In genomic region chr13:74121141-74121602, GRCm38 (mm10) we compare ENCODE assay signal across 9 mouse cellular contexts. TPM values are rescaled to one million over a fixed set of nuclear protein-coding genes. Genes with fewer than 3 reads are reported as not detected.
DNase-seq lines count a peak whose midpoint lies in the region; ATAC-seq and TF ChIP-seq lines count a peak whose summit lies in the region.
"Had no signal": no experiment of that assay in that cellular context is flagged by ENCODE, and none has a peak within 500 bp of the region (broad histone marks: within the 10 kb centered on the region; RNA-seq: fewer than 3 reads in every experiment).

Gene Slc9a3 (plus strand): TSS chr13:74121457.

- H3K36me3 ChIP-seq in heart, embryonic 12.5 days, result no peaks in the 10 kb centered on the region
- no peaks in the 10 kb centered on the region for H3K36me3 ChIP-seq in kidney, embryonic 16.5 days (ENCODE audit: insufficient read depth, low read length)
- no peaks in the 10 kb centered on the region for H3K36me3 ChIP-seq in midbrain, embryonic 14.5 days (ENCODE audit: control insufficient read depth, insufficient read depth, low read length)

- 1% methylated on average over 35 of the region's 35 CpGs for WGBS in heart, embryonic 12.5 days
- under 1% methylated on average over 34 of the region's 35 CpGs for WGBS in kidney, embryonic 16.5 days
- under 1% methylated on average over 35 of the region's 35 CpGs for WGBS in midbrain, embryonic 14.5 days

- peak within 1 kb of the TSS; percentile 51 for H3K4me3 ChIP-seq in layer of hippocampus, adult 2 months
- peak within 1 kb of the TSS; percentile 43 for H3K4me3 ChIP-seq in heart, embryonic 12.5 days
- peak within 1 kb of the TSS; percentile 51 for H3K4me3 ChIP-seq in kidney, embryonic 16.5 days (ENCODE audit: low read length)
- peak within 1 kb of the TSS; percentile 38 for H3K4me3 ChIP-seq in midbrain, embryonic 14.5 days (replicated peaks; ENCODE audit: low read depth, low read length)

- no peak within 1 kb of the TSS; the same call in 1 of the 2 replicates for H3K27ac ChIP-seq in layer of hippocampus, adult 2 months
- H3K27ac ChIP-seq in heart, embryonic 12.5 days (ENCODE audit: poor library complexity, severe bottlenecking), result no peak within 1 kb of the TSS
- H3K27ac ChIP-seq in kidney, embryonic 16.5 days (ENCODE audit: low read length), result no peak within 1 kb of the TSS
- H3K27ac ChIP-seq in midbrain, embryonic 14.5 days (replicated peaks; ENCODE audit: low read depth, low read length), result no peak within 1 kb of the TSS

- DNase-seq in layer of hippocampus, adult 2 months (ENCODE audit: low spot score in 2 of 2), result no peak
- no peak for DNase-seq in layer of hippocampus, adult 9-10 months (ENCODE audit: low spot score)
- peak; percentile 54 for DNase-seq in adrenal gland, postnatal 14 days
- DNase-seq in midbrain, embryonic 14.5 days, result peak; percentile 26
- no peak for DNase-seq in c-Kit-positive CD71-positive TER-119-positive erythroid progenitor cells, embryonic 14.5 days (ENCODE audit: low spot score)

- H3K27me3 ChIP-seq in heart, embryonic 12.5 days (replicated peaks), result peaks cover 69% of the 10 kb centered on the region
- H3K27me3 ChIP-seq in kidney, embryonic 16.5 days (ENCODE audit: insufficient read depth, low read length), result peaks cover 37% of the 10 kb centered on the region
- H3K27me3 ChIP-seq in midbrain, embryonic 14.5 days (ENCODE audit: control insufficient read depth, insufficient read depth, low read length), result peaks cover 26% of the 10 kb centered on the region

- H3K9me3 ChIP-seq in heart, embryonic 12.5 days (replicated peaks), result no peaks in the 10 kb centered on the region
- H3K9me3 ChIP-seq in kidney, embryonic 16.5 days (ENCODE audit: low read length), result no peaks in the 10 kb centered on the region
- no peaks in the 10 kb centered on the region for H3K9me3 ChIP-seq in midbrain, embryonic 14.5 days (ENCODE audit: control insufficient read depth, low read length)

- ATAC-seq in heart, embryonic 12.5 days (ENCODE audit: insufficient number of reproducible peaks, low FRiP score), result no peak; the same call in 1 of the 2 replicates
- ATAC-seq in kidney, embryonic 16.5 days (ENCODE audit: low FRiP score, low TSS enrichment), result peak; percentile 47
- ATAC-seq in midbrain, embryonic 14.5 days (ENCODE audit: low FRiP score, low TSS enrichment), result no peak
- no peak for ATAC-seq in megakaryocyte-erythroid progenitor cell, adult 5-6 weeks (replicated peaks; ENCODE audit: low FRiP score, low TSS enrichment, poor library complexity, severe bottlenecking)

- H3K4me1 ChIP-seq in heart, embryonic 12.5 days (replicated peaks), result peaks cover 6% of the 10 kb centered on the region; the same call in 1 of the 2 replicates
- H3K4me1 ChIP-seq in kidney, embryonic 16.5 days (ENCODE audit: insufficient read depth, low read length), result peaks cover 8% of the 10 kb centered on the region
- peaks cover 4% of the 10 kb centered on the region for H3K4me1 ChIP-seq in midbrain, embryonic 14.5 days (ENCODE audit: control insufficient read depth, insufficient read depth, low read length)

- peak within 1 kb of the TSS; percentile 76 for H3K4me2 ChIP-seq in heart, embryonic 12.5 days
- H3K4me2 ChIP-seq in kidney, embryonic 16.5 days (replicated peaks; ENCODE audit: low read depth, low read length), result peak within 1 kb of the TSS; percentile 80
- peak within 1 kb of the TSS; percentile 64 for H3K4me2 ChIP-seq in midbrain, embryonic 14.5 days (ENCODE audit: low read length)

- TF ChIP-seq CTCF in layer of hippocampus, adult 2 months (conservative IDR thresholded peaks at IDR 0.05), result no peak

- peak within 1 kb of the TSS; percentile 22; the same call in 1 of the 2 replicates for H3K9ac ChIP-seq in heart, embryonic 12.5 days
- H3K9ac ChIP-seq in kidney, embryonic 16.5 days (replicated peaks; ENCODE audit: low read length), result peak within 1 kb of the TSS; percentile 50
- H3K9ac ChIP-seq in midbrain, embryonic 14.5 days (replicated peaks; ENCODE audit: low read length), result 0 out of 2 replicates have a peak within 1 kb of the TSS, but pooled peaks have one; percentile 16

RNA-seq across cellular contexts. Expression of gene Slc9a3, which starts in this region (rescaled TPM):
- total RNA-seq in layer of hippocampus, adult 2 months (2021), result 1 to 10 TPM; 2.3 TPM
- 0.37 TPM in 1 of 2 replicates, not detected in the other for total RNA-seq in adrenal gland, postnatal 14 days (2021)
- not detected in 2 replicates for polyA plus RNA-seq in heart, embryonic 12.5 days (2016; fragmentation: Nextera tagmentation; extraction: Ambion mirVana)
- polyA plus RNA-seq in kidney, embryonic 16.5 days (2015; fragmentation: Nextera tagmentation; extraction: Ambion mirVana), result 3.7 and 4.2 TPM in 2 replicates
- 0.17 and 0.36 TPM in 2 replicates for polyA plus RNA-seq in midbrain, embryonic 14.5 days (2014; fragmentation: Nextera tagmentation; extraction: Ambion mirVana)
- total RNA-seq in megakaryocyte-erythroid progenitor cell, adult 5-6 weeks (2014; fragmentation: Nextera tagmentation), result not detected in 2 replicates
- total RNA-seq in megakaryocyte-erythroid progenitor cell, adult 5-6 weeks (2017), result not detected in 2 replicates
- total RNA-seq: hematopoietic stem cell, adult 5-6 weeks had no signal

Comparison
In these comparisons a context has a peak if more than half of its experiments do, and no peak if none do; other contexts are left out.
1. Peak in DNase-seq in adrenal gland, postnatal 14 days; RNA of the gene not detected or under 1 TPM.
2. Peak in DNase-seq, H3K4me3 ChIP-seq, H3K9ac ChIP-seq and H3K4me2 ChIP-seq in midbrain, embryonic 14.5 days; RNA of the gene not detected or under 1 TPM.